Mouse (Mus musculus) ES-Bruce4 (cell line): ENCODE measurements around the gene Kitl. TPM values are rescaled to one million over a fixed set of nuclear protein-coding genes. Genes with fewer than 3 reads are reported as not detected.

Experiments
- H3K27ac ChIP-seq: 2 replicates; pipeline ENCODE4 v1.5.1; 2012; ENCODE audit warnings: low read length, inconsistent platforms; ENCODE audit not compliant: insufficient read depth
- H3K27me3 ChIP-seq: 2 replicates; pipeline ENCODE4 v1.6.1; 2012; ENCODE audit warnings: mild to moderate bottlenecking, low read length, inconsistent platforms; ENCODE audit not compliant: control insufficient read depth, poor library complexity, insufficient read depth, severe bottlenecking
- H3K36me3 ChIP-seq: 2 replicates; pipeline ENCODE4 v1.6.1; 2012; ENCODE audit warnings: inconsistent platforms, mild to moderate bottlenecking, low read length, moderate library complexity; ENCODE audit not compliant: control insufficient read depth, poor library complexity, insufficient read depth, severe bottlenecking
- H3K4me1 ChIP-seq: one replicate; pipeline ENCODE4 v1.8.1; 2011; ENCODE audit warnings: low read length; ENCODE audit not compliant: control insufficient read depth, insufficient read depth
- H3K4me3 ChIP-seq: 2 replicates; pipeline ENCODE4 v1.5.1; 2011; ENCODE audit warnings: low read depth, mild to moderate bottlenecking, low read length
- H3K9ac ChIP-seq: 2 replicates; pipeline ENCODE4 v1.6.1; 2012; ENCODE audit warnings: low read depth, mild to moderate bottlenecking, inconsistent platforms; ENCODE audit not compliant: poor library complexity, severe bottlenecking
- H3K9me3 ChIP-seq: replicated peaks from 2 replicates; pipeline ENCODE4 v1.6.1; 2012; ENCODE audit warnings: mild to moderate bottlenecking, low read length, inconsistent platforms; ENCODE audit not compliant: control insufficient read depth, poor library complexity, insufficient read depth, severe bottlenecking
- CTCF ChIP-seq: IDR thresholded peaks from one replicate; pipeline ENCODE4 v1.8.1; 2011; ENCODE audit warnings: low read depth, low read length
- EP300 ChIP-seq: IDR thresholded peaks from 2 replicates; pipeline ENCODE4 v1.6.1; 2011; ENCODE audit warnings: low read depth, low read length; ENCODE audit not compliant: insufficient read depth
- POLR2A ChIP-seq: IDR thresholded peaks from one replicate; pipeline ENCODE4 v1.8.1; 2011; ENCODE audit warnings: low read length; ENCODE audit not compliant: insufficient read depth
- polyA plus RNA-seq: library from polyadenylated mRNA; stranded (reverse); fragments of >200 nt; gene quantifications from 2 replicates; pipeline ENCODE4 v1.2.4, GENCODE M21; 2011; ENCODE audit warnings: low read depth; ENCODE audit not compliant: missing spikeins, insufficient read depth, insufficient read length

Gene Kitl
- polyA plus RNA-seq, 1 experiment = 8.9 TPM

GRCm38 (mm10) chr10:100101115-100101514, 85.7 kb downstream of the Kitl start:
- H3K36me3 ChIP-seq = no peaks in the 10 kb centered on the region
- H3K27ac ChIP-seq = no peak overlapping the region
- no peaks in the 10 kb centered on the region for H3K4me1 ChIP-seq
- H3K27me3 ChIP-seq = no peaks in the 10 kb centered on the region
- H3K9me3 ChIP-seq = no peaks in the 10 kb centered on the region
- no peak for TF ChIP-seq EP300
- H3K9ac ChIP-seq = no peak overlapping the region
- no peak overlapping the region for H3K4me3 ChIP-seq

- Histone ChIP-seq H3K36me3 (no peaks in the 10 kb centered on the region), H3K4me1 (peaks cover 3% of the 10 kb centered on the region), H3K9ac (no peak overlapping the region), H3K27me3 (no peaks in the 10 kb centered on the region), H3K4me3 (no peak overlapping the region), H3K27ac (no peak overlapping the region), H3K9me3 (no peaks in the 10 kb centered on the region)
- TF ChIP-seq POLR2A = no peak
- no peak for TF ChIP-seq EP300
- TF ChIP-seq CTCF = no peak
These were observed 95.8 kb downstream of the Kitl start for GRCm38 (mm10) chr10:100111209-100111608.

DNA sequence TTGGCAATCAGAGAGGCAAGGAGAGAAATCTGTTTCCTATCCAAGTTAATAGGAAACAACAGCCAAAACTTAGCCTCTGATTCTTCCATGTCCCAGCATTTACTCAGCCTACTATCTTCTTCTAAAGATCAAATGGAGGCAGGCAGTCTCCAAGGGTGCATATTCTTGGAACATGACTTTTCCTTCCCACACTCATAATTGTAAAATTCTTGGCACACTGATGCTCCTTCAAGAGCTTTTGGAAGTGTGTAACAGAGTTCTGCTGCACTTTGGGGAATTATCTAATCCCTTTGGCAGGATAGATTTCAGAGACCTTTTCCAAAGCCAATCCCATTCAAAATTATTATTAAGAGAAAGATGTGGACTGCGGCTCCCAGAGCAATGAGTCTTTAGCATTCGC, 100.1 kb downstream of the Kitl start:
- Histone ChIP-seq H3K9me3 (no peaks in the 10 kb centered on the region), H3K27ac (no peak overlapping the region), H3K9ac (no peak overlapping the region), H3K4me3 (no peak overlapping the region), H3K27me3 (no peaks in the 10 kb centered on the region), H3K4me1 (peaks cover 3% of the 10 kb centered on the region), H3K36me3 (no peaks in the 10 kb centered on the region)
- TF ChIP-seq POLR2A = no peak
- no peak for TF ChIP-seq EP300
- no peak for TF ChIP-seq CTCF

- Histone ChIP-seq H3K4me1 (no peaks in the 10 kb centered on the region), H3K36me3 (no peaks in the 10 kb centered on the region), H3K9me3 (no peaks in the 10 kb centered on the region), H3K27ac (no peak overlapping the region), H3K27me3 (no peaks in the 10 kb centered on the region), H3K4me3 (no peak overlapping the region), H3K9ac (no peak overlapping the region)
- TF ChIP-seq POLR2A = no peak
- no peak for TF ChIP-seq EP300
- no peak for TF ChIP-seq CTCF
These were observed 109.0 kb downstream of the Kitl start for GRCm38 (mm10) chr10:100124452-100124851.

- H3K9ac ChIP-seq = no peak overlapping the region
- H3K27ac ChIP-seq = no peak overlapping the region
- H3K36me3 ChIP-seq = no peaks in the 10 kb centered on the region
- H3K4me3 ChIP-seq = no peak overlapping the region
- no peaks in the 10 kb centered on the region for H3K4me1 ChIP-seq
- H3K9me3 ChIP-seq = no peaks in the 10 kb centered on the region
- no peaks in the 10 kb centered on the region for H3K27me3 ChIP-seq
- no peak for TF ChIP-seq CTCF
- TF ChIP-seq POLR2A = no peak
- TF ChIP-seq EP300 = no peak
These were observed 112.7 kb downstream of the Kitl start for GRCm38 (mm10) chr10:100127837-100128743.

DNA sequence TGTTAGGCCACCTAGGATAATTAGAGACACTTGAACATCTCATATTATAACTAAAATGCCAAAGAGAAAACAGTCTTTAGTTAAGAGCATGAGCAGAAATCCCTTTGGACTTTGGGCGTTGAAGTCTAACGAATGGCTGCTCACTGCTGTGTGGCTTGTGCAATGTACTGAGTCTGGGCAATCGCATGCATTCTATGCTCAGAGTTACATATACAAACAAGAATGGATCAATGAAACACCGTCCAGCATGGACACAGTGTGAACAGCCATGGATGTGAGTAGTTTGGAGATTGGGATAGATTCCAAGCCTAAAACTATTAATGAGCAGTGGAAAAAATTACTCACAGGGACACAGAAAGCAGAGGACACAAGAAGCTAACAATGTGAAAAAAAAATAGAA, 116.2 kb downstream of the Kitl start:
- Histone ChIP-seq H3K9me3 (no peaks in the 10 kb centered on the region), H3K4me3 (no peak overlapping the region), H3K4me1 (no peaks in the 10 kb centered on the region), H3K36me3 (no peaks in the 10 kb centered on the region), H3K27ac (no peak overlapping the region), H3K9ac (no peak overlapping the region), H3K27me3 (no peaks in the 10 kb centered on the region)
- no peak for TF ChIP-seq CTCF
- TF ChIP-seq POLR2A = no peak
- no peak for TF ChIP-seq EP300
